Mouse (Mus musculus): ENCODE measurements at regions not wholly inside any gene's neighbourhood (a gene's known extent, or its start where the extent isn't known, plus 50 kb on each side); places are given as distances from the start of the nearest gene placed in this dataset.

DNA sequence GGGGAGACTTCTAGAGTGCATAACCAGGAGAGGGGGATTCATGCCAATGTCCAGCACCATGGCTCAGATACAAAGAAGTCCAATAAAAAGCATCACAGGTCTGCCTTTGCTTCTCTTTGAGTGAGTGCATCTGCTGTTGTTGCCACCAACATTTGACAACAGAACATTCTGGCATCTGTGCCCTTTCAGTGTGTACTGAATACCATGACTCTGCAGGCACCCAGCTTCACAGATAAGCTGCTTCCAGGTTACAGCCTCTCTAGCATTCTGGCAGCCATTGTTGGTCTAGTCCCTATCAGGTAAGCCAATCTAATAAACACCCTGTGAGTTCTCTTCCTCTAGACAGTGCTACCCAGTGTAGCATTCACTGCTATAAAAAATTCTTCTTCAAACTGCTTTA lies 160.4 kb upstream of the AI593442 start:
- no peak for DNase-seq

DNA sequence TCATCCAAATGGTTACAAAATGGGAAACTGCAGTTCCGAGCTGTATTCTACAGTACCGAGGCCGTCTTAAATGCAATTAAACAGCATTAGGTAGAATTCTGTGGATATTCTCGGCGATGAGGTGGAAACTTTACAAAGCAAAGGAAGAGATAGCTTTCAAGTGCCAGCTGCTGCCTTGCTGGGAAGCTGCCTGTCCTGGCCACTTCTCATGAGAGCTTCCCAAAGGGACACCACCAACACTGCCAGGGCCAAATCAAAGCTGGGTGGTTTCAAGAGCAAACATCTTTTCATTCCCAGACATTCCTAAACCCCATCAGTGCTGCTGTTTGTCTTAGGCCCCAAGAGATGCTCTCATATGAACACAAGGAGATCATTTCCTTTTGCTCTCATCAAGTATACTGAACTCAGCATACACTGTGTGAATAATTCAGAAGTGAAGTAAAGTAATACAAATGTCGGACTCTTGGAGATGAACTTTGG lies 156.6 kb upstream of the AI593442 start:
- DNase-seq = peak in 1 of 2 experiments; percentile 16

DNA sequence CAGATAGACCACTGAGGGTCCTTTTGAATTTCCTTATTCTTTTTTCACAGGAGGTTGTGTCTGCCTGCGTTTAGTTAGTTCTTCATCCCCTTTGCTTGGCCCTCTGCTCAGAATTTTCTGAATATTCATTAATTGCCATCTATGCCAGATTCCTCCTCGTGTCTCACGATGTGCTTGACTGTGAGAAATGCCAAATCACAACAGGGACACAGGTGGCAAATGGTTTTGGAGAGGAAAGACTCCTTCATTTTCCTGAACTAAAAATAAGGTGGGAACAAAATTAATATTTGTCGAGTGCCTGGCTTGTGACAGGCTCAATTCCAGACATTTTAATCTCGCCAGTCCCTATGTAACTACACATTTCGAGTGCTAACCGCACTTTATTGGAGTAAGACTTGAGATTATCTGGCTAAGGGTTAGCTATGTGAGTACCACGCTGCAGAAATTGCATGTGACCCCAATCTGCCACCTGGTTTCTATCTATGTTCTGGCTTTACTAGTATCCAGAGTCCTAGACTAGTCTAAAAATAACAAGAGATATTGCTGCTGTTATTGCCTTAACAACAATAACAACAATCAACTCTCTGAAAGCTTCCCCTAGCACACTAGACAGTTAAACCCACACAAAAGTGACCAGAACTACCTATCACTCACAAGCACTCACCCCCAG lies 156.0 kb upstream of the AI593442 start:
- peak; percentile 63 to 77 for DNase-seq

- no peak for DNase-seq
These were observed 147.2 kb upstream of the AI593442 start for GRCm38 (mm10) chr9:52826781-52827180.

GRCm38 (mm10) chr9:52816309-52816708 lies 136.7 kb upstream of the AI593442 start:
- DNase-seq = no peak

DNA sequence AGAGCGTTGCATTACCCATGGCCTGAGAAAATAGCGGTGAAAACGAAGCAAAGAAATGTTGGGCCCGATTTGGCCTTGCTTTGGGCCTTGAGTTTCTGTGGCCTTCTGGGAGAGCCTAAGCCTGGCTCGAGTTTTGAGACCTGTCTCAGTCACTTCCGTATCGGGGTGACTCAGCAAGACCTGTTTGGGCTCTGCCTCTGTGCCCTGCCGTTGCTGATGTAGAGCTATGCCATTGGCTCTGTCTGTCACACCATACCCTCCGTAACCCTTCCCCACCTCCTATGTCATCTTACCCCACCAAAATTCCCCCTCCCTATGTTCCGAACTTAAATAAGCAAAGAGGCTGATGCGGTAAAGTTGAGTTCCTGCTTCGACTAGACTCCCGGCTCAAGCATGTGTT lies 123.4 kb upstream of the AI593442 start:
- DNase-seq = no peak

- DNase-seq = peak; percentile 44 to 58
These were observed 122.2 kb upstream of the AI593442 start for GRCm38 (mm10) chr9:52801801-52802200.

- DNase-seq = peak; percentile 34 to 36
These were observed 120.9 kb upstream of the AI593442 start for GRCm38 (mm10) chr9:52800476-52800875.

DNA sequence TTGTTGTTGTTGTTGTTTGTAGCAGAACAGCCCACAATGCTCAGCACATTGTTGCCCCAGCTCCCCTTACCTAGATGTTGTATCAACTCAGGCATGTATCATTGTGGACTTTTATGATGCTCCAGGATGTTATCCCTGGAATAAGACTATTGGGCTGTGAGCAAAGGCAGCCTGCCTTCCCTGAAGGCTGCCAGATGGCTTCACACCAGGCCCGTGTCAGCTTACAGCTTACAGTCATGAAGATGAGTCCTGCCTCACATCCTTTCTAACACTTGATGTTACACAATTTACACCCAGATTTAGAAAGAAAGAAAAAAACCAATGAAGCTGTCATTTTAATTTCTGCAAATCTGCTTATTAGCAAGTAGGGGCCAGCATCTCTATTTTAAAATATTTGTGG lies 113.0 kb upstream of the AI593442 start:
- peak; percentile 79 for DNase-seq

- no peak for DNase-seq
These were observed 102.9 kb upstream of the AI593442 start for GRCm38 (mm10) chr9:52782520-52782919.

- no peak for DNase-seq
These were observed 97.0 kb upstream of the AI593442 start for GRCm38 (mm10) chr9:52776542-52776941.

GRCm38 (mm10) chr9:52775232-52775631 lies 95.7 kb upstream of the AI593442 start:
- no peak for DNase-seq

- DNase-seq = peak; percentile 43 to 61
These were observed 88.5 kb upstream of the AI593442 start for GRCm38 (mm10) chr9:52768056-52768455.

DNA sequence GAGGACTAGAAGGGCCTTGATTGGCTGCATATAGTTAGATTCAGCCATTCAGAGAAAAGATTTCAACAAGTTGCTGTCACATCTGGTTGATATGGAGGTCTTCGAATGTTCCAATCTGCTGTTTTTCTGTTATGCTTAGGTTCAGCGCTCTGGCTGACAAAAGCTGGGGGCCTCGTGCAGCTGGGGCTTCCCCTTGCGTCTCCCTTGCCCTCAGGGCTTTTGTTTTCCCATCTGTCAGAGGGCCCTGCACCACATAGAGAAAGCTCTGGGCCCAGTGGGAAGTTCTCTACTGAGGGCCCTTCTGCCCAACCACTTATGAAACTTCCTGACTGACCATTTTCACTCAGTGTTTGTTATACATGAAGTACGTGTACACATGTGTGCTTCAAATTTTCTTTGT lies 86.2 kb upstream of the AI593442 start:
- DNase-seq = no peak

GRCm38 (mm10) chr9:52762836-52763235 lies 83.3 kb upstream of the AI593442 start:
- no peak for DNase-seq

- no peak for DNase-seq
These were observed 81.7 kb upstream of the AI593442 start for GRCm38 (mm10) chr9:52761257-52761656.

DNA sequence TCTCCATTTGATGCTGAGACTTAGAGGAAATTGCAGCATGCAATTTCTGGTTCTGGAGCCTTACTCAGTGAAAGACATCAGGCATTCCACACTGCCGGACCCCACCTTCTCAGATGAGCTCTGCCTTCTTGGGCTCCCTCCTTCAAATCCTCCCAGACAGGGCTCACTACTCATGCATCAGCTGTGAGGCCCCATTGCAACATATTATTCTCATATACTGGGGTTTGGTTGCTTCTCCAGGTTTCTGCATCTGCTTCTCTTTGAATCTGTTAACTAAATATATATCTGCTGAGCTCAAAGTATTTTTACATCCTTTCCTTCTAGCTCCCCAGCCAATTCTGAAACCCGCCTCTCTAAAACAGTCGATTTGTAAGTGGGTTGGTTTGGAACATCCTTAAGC lies 68.8 kb upstream of the AI593442 start:
- peak in 1 of 2 experiments; percentile 25 for DNase-seq

DNA sequence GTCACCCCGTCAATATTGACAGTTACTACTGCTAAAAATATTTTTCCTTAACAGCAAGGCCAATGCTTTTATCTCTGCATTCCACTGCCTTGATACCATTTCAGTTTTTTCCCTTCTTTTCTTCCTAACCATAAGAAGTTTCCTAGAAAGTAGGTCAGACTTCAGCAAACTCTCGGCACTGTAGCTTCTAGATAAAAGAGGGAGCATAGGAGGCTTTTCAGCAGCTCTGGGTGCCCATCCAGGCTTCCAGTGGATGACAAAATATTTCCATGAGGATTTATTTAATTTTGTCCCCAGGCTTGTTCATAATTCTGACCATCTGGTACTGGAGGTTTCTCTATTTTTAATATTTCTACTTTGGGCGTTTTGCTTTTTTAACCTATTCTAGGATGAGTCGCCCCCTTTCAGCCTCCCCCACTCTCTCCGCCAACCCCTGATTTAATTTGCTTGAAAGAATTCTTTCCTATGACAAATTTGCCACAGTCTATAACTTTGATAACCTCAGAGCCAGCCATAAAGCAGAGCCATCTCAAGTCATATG lies 59.0 kb upstream of the AI593442 start:
- DNase-seq = no peak

Measured in cerebellum, postnatal 14 days (tissue).